Mouse (Mus musculus) liver, embryonic 16.5 days (tissue): ENCODE data around the gene Eprs. TPM values are rescaled to one million over a fixed set of nuclear protein-coding genes. Genes with fewer than 3 reads are reported as not detected.

ENCODE experiments used
- ATAC-seq: fragments of 200-750 bp; cut with Nextera tagmentation; 2 replicates; pipeline ENCODE4 v1.8.0; 2017; ENCODE audit warnings: low read depth, mild to moderate bottlenecking, moderate number of reproducible peaks, moderate library complexity
- H3K27ac ChIP-seq: fragments of 300-500 bp; sonication (generic); 2 replicates; pipeline ENCODE4 v1.5.1; 2014; ENCODE audit warnings: mild to moderate bottlenecking, low read length
- H3K27me3 ChIP-seq: fragments of 300-500 bp; sonication (generic); 2 replicates; pipeline ENCODE4 v1.6.1; 2014; ENCODE audit warnings: low read depth, low read length, mixed read lengths; ENCODE audit not compliant: control insufficient read depth, insufficient read depth
- H3K36me3 ChIP-seq: fragments of 300-500 bp; sonication (generic); 2 replicates; pipeline ENCODE4 v1.6.1; 2014; ENCODE audit warnings: mild to moderate bottlenecking; ENCODE audit not compliant: control insufficient read depth, insufficient read depth
- H3K4me1 ChIP-seq: fragments of 300-500 bp; sonication (generic); 2 replicates; pipeline ENCODE4 v1.6.1; 2014; ENCODE audit warnings: low read depth, low read length, mixed read lengths; ENCODE audit not compliant: control insufficient read depth
- H3K4me2 ChIP-seq: fragments of 300-500 bp; sonication (generic); 2 replicates; pipeline ENCODE4 v1.6.1; 2014; ENCODE audit warnings: low read depth, low read length, mixed read lengths
- H3K4me3 ChIP-seq: fragments of 300-500 bp; sonication (generic); 2 replicates; pipeline ENCODE4 v1.5.1; 2014; ENCODE audit warnings: low read depth, mild to moderate bottlenecking, low read length
- H3K9ac ChIP-seq: fragments of 300-500 bp; sonication (generic); 2 replicates; pipeline ENCODE4 v1.6.1; 2014; ENCODE audit warnings: low read depth, low read length
- H3K9me3 ChIP-seq: fragments of 300-500 bp; sonication (generic); replicated peaks from 2 replicates; pipeline ENCODE4 v1.6.1; 2016; ENCODE audit warnings: low read length; ENCODE audit not compliant: control insufficient read depth
- WGBS: fragments of 180-500 bp; shearing (Covaris S2); extraction: QIAGEN DNeasy Blood & Tissue Kit; methylation state at CpG from one replicate; pipeline ENCODE4 v1.1.7; 2014; ENCODE audit not compliant: insufficient replicate concordance; 5-methylcytosine and 5-hydroxymethylcytosine counted together
- polyA plus RNA-seq: library from polyadenylated mRNA; unstranded; fragments of >200 nt; fragmentation: Nextera tagmentation; extraction: Ambion mirVana; gene quantifications from 2 replicates; pipeline ENCODE4 v1.2.1, GENCODE M21; 2015

The Eprs gene
- polyA plus RNA-seq, 1 experiment from 2014 or later: 67.2 TPM

DNA sequence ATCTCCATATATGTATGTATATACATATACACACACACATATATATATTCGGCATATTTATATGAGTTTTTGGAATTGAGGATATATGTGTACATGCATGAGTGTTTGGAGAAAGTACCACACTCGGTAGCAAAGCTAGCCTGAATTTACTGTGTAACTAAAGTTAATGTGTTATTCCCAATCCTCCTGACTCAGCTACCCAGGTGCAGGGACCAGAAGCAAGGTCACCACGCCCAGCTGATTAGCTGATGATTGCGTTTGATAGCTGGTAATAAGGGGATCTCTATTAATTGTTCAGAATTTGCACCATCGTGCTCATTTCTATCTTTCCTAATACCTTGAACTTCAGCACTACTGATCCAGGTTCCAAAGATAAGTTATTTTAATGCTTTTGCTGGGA, 29.2 kb upstream of the Eprs start:
- H3K4me2 ChIP-seq: no peak overlapping the region
- ATAC-seq: no peak
- peaks cover 4% of the 10 kb centered on the region for H3K4me1 ChIP-seq
- no peak overlapping the region for H3K9ac ChIP-seq
- no peak overlapping the region for H3K4me3 ChIP-seq
- H3K27ac ChIP-seq: no peak overlapping the region
- H3K36me3 ChIP-seq: no peaks in the 10 kb centered on the region
- no peaks in the 10 kb centered on the region for H3K27me3 ChIP-seq
- WGBS: 61% methylated on average over 5 of the region's 5 CpGs
- no peaks in the 10 kb centered on the region for H3K9me3 ChIP-seq

DNA sequence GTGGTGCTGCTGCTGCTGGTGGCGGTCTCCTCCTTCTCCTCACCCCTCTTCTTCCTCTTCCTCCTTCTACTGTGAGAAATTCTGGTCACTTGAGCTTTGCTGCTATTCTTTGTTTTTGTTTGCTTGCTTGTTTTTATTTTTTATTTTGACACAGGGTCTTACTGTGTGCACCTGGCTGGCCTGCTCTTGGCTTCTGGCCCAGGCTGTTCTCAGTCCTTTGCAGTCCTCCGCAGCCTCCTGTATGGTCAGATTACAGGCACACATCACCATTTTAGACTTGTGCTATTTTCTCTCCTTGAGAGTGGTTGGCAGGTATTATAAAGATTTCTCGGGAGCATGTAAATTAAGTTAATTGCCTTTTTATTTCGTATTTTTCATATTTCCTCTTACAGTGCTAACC, 28.7 kb upstream of the Eprs start:
- H3K4me3 ChIP-seq: no peak overlapping the region
- no peaks in the 10 kb centered on the region for H3K36me3 ChIP-seq
- no peaks in the 10 kb centered on the region for H3K9me3 ChIP-seq
- ATAC-seq: no peak
- H3K27ac ChIP-seq: no peak overlapping the region
- no peak overlapping the region for H3K4me2 ChIP-seq
- no peak overlapping the region for H3K9ac ChIP-seq
- H3K27me3 ChIP-seq: no peaks in the 10 kb centered on the region
- WGBS: 70% methylated on average over 4 of the region's 4 CpGs
- peaks cover 4% of the 10 kb centered on the region for H3K4me1 ChIP-seq

DNA sequence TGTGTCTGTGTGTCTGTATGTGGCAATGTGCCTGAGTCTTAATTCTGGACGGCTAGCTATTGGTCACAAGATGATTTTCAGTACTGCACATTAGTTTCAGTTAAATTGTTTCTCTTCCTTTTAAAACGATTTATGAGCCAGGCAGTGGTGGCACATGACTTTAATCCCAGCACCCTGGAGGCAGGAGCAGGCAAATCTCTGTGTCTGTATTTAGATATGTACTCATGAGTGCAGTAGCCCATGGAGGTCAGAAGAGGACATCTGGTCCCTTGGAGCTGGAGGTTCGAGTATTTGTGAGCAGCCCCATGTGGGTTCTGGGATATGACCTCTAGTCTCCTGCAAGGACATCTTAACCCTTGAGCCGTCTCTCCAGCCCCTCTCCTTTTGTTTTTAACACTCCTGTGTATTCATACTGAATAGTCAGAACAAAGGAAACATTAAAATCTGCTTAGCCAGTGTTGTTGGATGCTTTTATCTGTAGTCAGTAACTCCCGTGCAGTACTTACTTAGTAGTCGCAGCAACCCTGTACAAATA, 27.5 kb upstream of the Eprs start:
- H3K4me2 ChIP-seq: no peak overlapping the region

DNA sequence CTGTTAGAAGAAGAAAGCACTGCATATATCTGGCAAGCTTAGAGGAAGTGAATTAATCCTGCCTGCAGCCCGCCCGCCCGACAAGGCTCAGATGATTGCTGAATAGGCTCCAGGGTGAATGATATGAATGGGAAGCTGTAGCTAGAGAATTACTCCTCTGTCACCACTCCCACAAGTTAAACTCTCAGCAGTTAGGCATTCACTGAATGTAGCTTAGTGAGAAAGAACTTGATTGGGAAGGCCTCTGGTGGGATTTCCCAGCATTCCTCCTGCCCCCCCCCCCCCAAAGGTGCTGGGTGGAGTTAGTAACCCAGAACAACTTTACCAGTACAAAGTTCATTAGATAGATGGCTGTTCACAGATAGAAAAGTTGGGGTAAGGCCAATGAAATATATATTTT, 26.3 kb upstream of the Eprs start:
- H3K9me3 ChIP-seq: no peaks in the 10 kb centered on the region
- no peak for ATAC-seq
- H3K9ac ChIP-seq: no peak overlapping the region
- no peak overlapping the region for H3K27ac ChIP-seq
- no peaks in the 10 kb centered on the region; the same call in none of the 2 replicates for H3K4me1 ChIP-seq
- no peak overlapping the region for H3K4me2 ChIP-seq
- H3K27me3 ChIP-seq: no peaks in the 10 kb centered on the region
- 55% methylated on average over 3 of the region's 3 CpGs for WGBS
- H3K36me3 ChIP-seq: no peaks in the 10 kb centered on the region
- no peak overlapping the region for H3K4me3 ChIP-seq

More for the DNA sequence above, 27.5 kb upstream of the Eprs start:
- H3K36me3 ChIP-seq: no peaks in the 10 kb centered on the region
- H3K9me3 ChIP-seq: no peaks in the 10 kb centered on the region
- no peak overlapping the region for H3K27ac ChIP-seq
- no peaks in the 10 kb centered on the region; the same call in none of the 2 replicates for H3K4me1 ChIP-seq
- WGBS: 64% methylated on average over 6 of the region's 6 CpGs
- H3K4me3 ChIP-seq: no peak overlapping the region
- ATAC-seq: no peak
- H3K27me3 ChIP-seq: no peaks in the 10 kb centered on the region
- no peak overlapping the region for H3K9ac ChIP-seq

DNA sequence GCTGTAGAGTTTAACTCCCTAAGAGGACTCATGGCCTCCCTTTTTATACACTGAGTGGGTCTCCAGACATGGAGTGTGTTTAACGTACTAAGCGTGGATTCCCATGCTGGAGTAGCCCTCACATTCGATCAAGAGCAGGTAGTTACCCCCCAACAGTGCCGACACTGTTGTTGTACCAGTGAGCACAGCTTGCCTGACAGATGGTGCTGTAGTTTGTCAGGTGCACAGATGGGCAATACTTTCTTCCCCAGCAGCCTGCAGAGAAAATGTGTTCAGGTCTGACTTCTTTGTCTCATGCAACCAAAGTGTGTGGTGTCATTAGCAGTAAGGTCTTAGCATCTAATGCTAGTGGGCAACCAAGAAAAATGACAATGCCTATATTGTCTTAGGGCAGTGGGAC, 20.4 kb upstream of the Eprs start:
- H3K4me1 ChIP-seq: no peaks in the 10 kb centered on the region
- no peaks in the 10 kb centered on the region for H3K36me3 ChIP-seq
- no peak for ATAC-seq
- H3K27ac ChIP-seq: no peak overlapping the region
- H3K4me3 ChIP-seq: no peak overlapping the region
- H3K9me3 ChIP-seq: no peaks in the 10 kb centered on the region
- no peaks in the 10 kb centered on the region for H3K27me3 ChIP-seq
- WGBS: 79% methylated on average over 4 of the region's 4 CpGs
- H3K4me2 ChIP-seq: no peak overlapping the region
- no peak overlapping the region for H3K9ac ChIP-seq

DNA sequence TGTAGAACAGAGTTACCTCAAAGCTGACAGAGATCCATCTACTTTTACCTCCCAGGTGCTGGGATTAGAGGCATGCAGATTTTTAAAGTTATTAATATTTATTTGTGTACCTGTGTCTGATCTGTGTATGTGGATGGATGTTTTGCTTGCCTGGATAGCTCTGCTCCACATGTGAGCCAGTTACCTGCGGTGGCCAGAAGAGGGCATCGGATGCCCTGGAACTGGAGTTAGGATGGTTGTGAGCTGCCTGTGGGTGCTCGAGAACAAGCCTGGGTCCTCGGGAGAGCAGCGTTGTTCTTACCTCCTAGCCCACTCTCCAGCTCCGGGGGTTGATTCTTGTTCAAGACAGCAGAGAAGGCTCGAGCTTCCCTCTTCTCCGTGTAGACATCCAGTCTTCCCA, 19.4 kb upstream of the Eprs start:
- no peak overlapping the region for H3K27ac ChIP-seq
- no peak overlapping the region for H3K4me3 ChIP-seq
- ATAC-seq: no peak
- no peaks in the 10 kb centered on the region for H3K9me3 ChIP-seq
- no peak overlapping the region for H3K9ac ChIP-seq
- WGBS: 82% methylated on average over 8 of the region's 8 CpGs
- no peaks in the 10 kb centered on the region for H3K36me3 ChIP-seq
- H3K27me3 ChIP-seq: no peaks in the 10 kb centered on the region
- no peaks in the 10 kb centered on the region for H3K4me1 ChIP-seq
- no peak overlapping the region for H3K4me2 ChIP-seq

DNA sequence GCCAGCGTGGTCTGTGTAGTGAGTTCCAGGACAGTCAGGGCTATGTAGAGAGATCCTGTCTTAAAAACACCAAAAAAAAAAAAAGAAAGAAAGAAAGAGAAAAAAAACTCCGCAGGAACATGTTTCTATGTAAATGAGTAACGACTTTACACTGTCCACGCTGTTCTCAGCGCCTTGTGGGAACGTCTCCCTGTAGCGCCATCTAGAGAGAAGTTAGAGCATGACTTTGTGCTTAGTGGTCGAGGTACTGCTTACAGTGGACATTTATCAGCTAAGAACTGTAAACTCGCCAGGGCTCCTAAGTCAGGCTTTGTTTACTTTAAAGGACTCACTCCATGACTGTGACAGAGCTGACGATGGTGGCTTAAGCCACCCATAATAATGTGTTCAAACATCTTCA, 16.7 kb upstream of the Eprs start:
- H3K27me3 ChIP-seq: no peaks in the 10 kb centered on the region
- no peak overlapping the region for H3K9ac ChIP-seq
- H3K9me3 ChIP-seq: no peaks in the 10 kb centered on the region
- no peaks in the 10 kb centered on the region for H3K4me1 ChIP-seq
- 66% methylated on average over 10 of the region's 10 CpGs for WGBS
- ATAC-seq: no peak
- no peak overlapping the region for H3K4me3 ChIP-seq
- H3K27ac ChIP-seq: no peak overlapping the region
- no peak overlapping the region for H3K4me2 ChIP-seq
- H3K36me3 ChIP-seq: no peaks in the 10 kb centered on the region

DNA sequence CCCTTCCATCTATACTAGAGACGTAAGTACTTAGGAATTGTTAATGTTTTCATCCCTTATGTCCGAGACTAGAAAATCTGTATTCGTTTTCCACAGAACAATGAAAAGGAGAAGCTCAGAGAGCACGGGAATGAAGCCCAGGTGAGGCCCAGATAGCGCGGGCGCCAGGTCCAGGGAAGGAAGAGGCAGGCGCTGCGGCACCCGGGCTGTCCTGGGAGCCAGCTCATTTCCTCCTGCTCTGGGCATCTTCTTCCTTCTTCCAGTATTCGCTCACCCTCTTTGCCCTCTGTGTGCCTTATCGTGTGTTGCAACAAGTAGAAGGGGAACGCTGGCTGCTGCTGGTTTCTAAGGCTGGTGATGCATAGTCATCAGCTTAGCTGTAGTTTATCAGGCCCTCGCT, 13.1 kb upstream of the Eprs start:
- H3K27me3 ChIP-seq: no peaks in the 10 kb centered on the region
- no peak overlapping the region for H3K4me2 ChIP-seq
- no peak overlapping the region for H3K4me3 ChIP-seq
- no peak overlapping the region for H3K27ac ChIP-seq
- no peaks in the 10 kb centered on the region for H3K9me3 ChIP-seq
- no peak overlapping the region for H3K9ac ChIP-seq
- H3K4me1 ChIP-seq: no peaks in the 10 kb centered on the region
- H3K36me3 ChIP-seq: no peaks in the 10 kb centered on the region
- 76% methylated on average over 14 of the region's 14 CpGs for WGBS
- no peak for ATAC-seq

DNA sequence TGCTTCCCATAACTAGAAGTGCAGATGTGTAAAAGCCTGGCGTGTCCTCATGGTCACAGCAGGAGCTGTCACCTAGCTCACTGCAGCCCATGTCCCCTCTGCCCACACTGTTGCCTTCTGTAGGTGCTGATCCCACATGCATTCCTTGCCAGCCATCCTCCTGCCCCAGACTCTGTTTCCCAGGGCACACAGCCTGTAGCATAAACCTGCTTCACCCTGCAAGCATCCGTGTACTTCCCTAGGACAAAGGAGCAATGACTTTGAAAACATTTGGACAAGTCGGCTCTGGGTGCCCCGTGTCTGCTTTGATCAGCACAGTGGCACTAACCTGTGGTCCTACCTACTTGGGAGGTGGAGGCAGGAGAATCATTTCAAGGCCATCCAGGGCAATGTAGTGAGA, 12.2 kb upstream of the Eprs start:
- Histone ChIP-seq H3K27me3 (no peaks in the 10 kb centered on the region), H3K9me3 (no peaks in the 10 kb centered on the region), H3K4me1 (no peaks in the 10 kb centered on the region), H3K9ac (no peak overlapping the region), H3K4me3 (no peak overlapping the region), H3K36me3 (no peaks in the 10 kb centered on the region), H3K27ac (no peak overlapping the region), H3K4me2 (no peak overlapping the region)
- WGBS: 69% methylated on average over 4 of the region's 4 CpGs
- no peak for ATAC-seq
